Comparison of ENCODE assay signal across 24 mouse cellular contexts in the genomic region with DNA sequence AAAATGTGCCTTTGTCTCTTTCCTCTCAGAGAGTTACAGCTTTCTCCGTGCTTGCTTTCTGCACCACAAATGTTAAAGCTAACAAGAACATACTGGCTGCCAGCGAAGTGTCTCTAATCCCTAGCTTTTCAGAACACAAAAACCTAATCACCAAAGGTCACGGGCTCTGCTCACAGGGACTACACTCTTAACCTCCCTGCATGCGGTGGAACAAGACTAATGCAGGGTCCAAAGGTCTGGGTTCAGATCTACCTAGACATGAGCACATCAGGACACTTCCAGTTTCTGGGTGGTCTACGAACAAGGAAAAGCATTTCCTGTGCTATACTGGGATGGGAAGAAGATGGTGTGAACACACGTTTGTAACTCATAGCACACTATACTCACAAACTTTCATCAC.
DNase-seq lines count a peak whose midpoint lies in the region; TF ChIP-seq lines count a peak whose summit lies in the region.
"Had no signal": no experiment of that assay in that cellular context is flagged by ENCODE, and none has a peak within 500 bp of the region (broad histone marks: within the 10 kb centered on the region; RNA-seq: fewer than 3 reads in every experiment).

No protein-coding gene starts in this region.

- no peak for TF ChIP-seq CTCF in layer of hippocampus, adult 2 months (conservative IDR thresholded peaks at IDR 0.05)

- H3K4me3 ChIP-seq in layer of hippocampus, adult 2 months, result no peak overlapping the region
- H3K4me3 ChIP-seq: embryonic facial prominence, embryonic 12.5 days; embryonic facial prominence, embryonic 15.5 days; gastrocnemius, adult 2 months; heart, embryonic 12.5 days; heart, embryonic 15.5 days had no signal

- H3K27ac ChIP-seq in layer of hippocampus, adult 2 months, result peak overlapping the region; percentile 92
- H3K27ac ChIP-seq: embryonic facial prominence, embryonic 12.5 days; embryonic facial prominence, embryonic 15.5 days; gastrocnemius, adult 2 months; heart, embryonic 15.5 days; hindbrain, embryonic 14.5 days had no signal

- intact Hi-C loops in heart, postnatal 10 days (cut with DNase I), result no loop called here

- DNase-seq in heart, adult 11 months, result peak; percentile 58
- DNase-seq in heart, postnatal 10 days, result no peak
- peak; percentile 56 for DNase-seq in kidney, adult 9 months
- DNase-seq in kidney, postnatal 10 days, result no peak
- DNase-seq in layer of hippocampus, adult 2 months (ENCODE audit: low spot score in 2 of 2), result no peak
- DNase-seq in layer of hippocampus, postnatal 25 days (ENCODE audit: extremely low spot score in 1 of 2, low spot score in 1 of 2), result no peak
- peak; percentile 42 for DNase-seq in yolk sac, embryonic 10.5 days (ENCODE audit: low spot score)
- DNase-seq in cerebellum, postnatal 14 days, result no peak
- DNase-seq: adrenal gland, adult 8-10 months; adrenal gland, postnatal 25 days; cerebellum, adult 18-20 months; cerebellum, adult 9-10 months; cerebellum, postnatal 25 days; forebrain, postnatal 0 days; gastrocnemius, adult 2 months; gastrocnemius, postnatal 14 days; heart, adult 18-20 months; heart, postnatal 14 days; heart, postnatal 4 days had no signal

Comparison
In these comparisons a context has a peak if more than half of its experiments do, and no peak if none do; other contexts are left out.
1. DNase-seq: peak in heart, adult 11 months (single experiment), kidney, adult 9 months (single experiment) and yolk sac, embryonic 10.5 days (single experiment); none in heart, postnatal 10 days (0 of 2), kidney, postnatal 10 days (single experiment), layer of hippocampus, adult 2 months (0 of 2), layer of hippocampus, postnatal 25 days (0 of 2) and cerebellum, postnatal 14 days (0 of 2).